Mouse (Mus musculus): ENCODE results near the gene Mb. TPM values are rescaled to one million over a fixed set of nuclear protein-coding genes. Genes with fewer than 3 reads are reported as not detected.

The Mb gene
- total and polyA plus RNA-seq, 3 experiments, result not detected

- Histone ChIP-seq H3K27me3 (ENCODE audit: control insufficient read depth in 1 of 2, insufficient read depth in 2 of 2, low read length in 2 of 2) (no peaks in the 10 kb centered on the region), H3K79me2 (ENCODE audit: control insufficient read depth, insufficient read depth, low read length, poor library complexity) (no peaks in the 10 kb centered on the region), H3K4me3 (ENCODE audit: control insufficient read depth in 1 of 2, insufficient read depth in 1 of 2, low read depth in 2 of 2, low read length in 2 of 2) (peak overlapping the region in 1 of 2 experiments; percentile 18; a peak in 1 of 4 replicates), H3K9ac (ENCODE audit: control insufficient read depth, low read depth, low read length, poor library complexity, severe bottlenecking) (peak overlapping the region; percentile 44), H3K9me3 (replicated peaks; ENCODE audit: insufficient read depth, low read length) (no peaks in the 10 kb centered on the region), H3K4me1 (ENCODE audit: control insufficient read depth in 1 of 2, insufficient read depth in 2 of 2, low read length in 2 of 2) (peaks cover 2 to 20% of the 10 kb centered on the region in 2 experiments; a peak in 3 of 4 replicates), H3K36me3 (ENCODE audit: control insufficient read depth in 1 of 2, insufficient read depth in 2 of 2, low read length in 2 of 2) (peaks cover 0 to 6% of the 10 kb centered on the region in 2 experiments; a peak in 2 of 4 replicates), H3K27ac (ENCODE audit: control insufficient read depth, low read depth, low read length) (peak overlapping the region; percentile 27)
- no peak for TF ChIP-seq HCFC1 (IDR thresholded peaks at IDR 0.05; ENCODE audit: low read depth, low read length)
- TF ChIP-seq MAX (IDR thresholded peaks at IDR 0.05; ENCODE audit: low read length), result peak; percentile 42; the same call in 1 of the 2 replicates
- no peak for TF ChIP-seq RCOR1 (IDR thresholded peaks at IDR 0.05; ENCODE audit: low read depth, low read length)
- TF ChIP-seq SMC3 (IDR thresholded peaks at IDR 0.05; ENCODE audit: low read depth, low read length), result no peak
- TF ChIP-seq USF1 (IDR thresholded peaks at IDR 0.05; ENCODE audit: low read depth, low read length), result no peak
- TF ChIP-seq POLR2A (IDR thresholded peaks at IDR 0.05; ENCODE audit: control insufficient read depth in 1 of 2, insufficient read depth in 1 of 2, low read depth in 1 of 2, low read length in 2 of 2, poor library complexity in 1 of 2), result no peak
- no peak for TF ChIP-seq UBTF (IDR thresholded peaks at IDR 0.05; ENCODE audit: borderline replicate concordance, insufficient read depth, low read depth, low read length)
- DNase-seq (ENCODE audit: low read depth, low spot score), result peak; percentile 45
Measured at GRCm38 (mm10) chr15:77056791-77057051, 6.3 kb upstream of the Mb start.

GRCm38 (mm10) chr15:77056001-77056790, 5.7 kb upstream of the Mb start:
- no peak for TF ChIP-seq MYB (IDR thresholded peaks at IDR 0.05; ENCODE audit: low read depth, low read length)
- TF ChIP-seq E2F4 (IDR thresholded peaks at IDR 0.05; ENCODE audit: borderline replicate concordance, low read depth, low read length), result no peak
- TF ChIP-seq USF2 (IDR thresholded peaks at IDR 0.05; ENCODE audit: borderline replicate concordance in 1 of 2, insufficient read depth in 1 of 2, low read depth in 1 of 2, low read length in 2 of 2), result no peak
- 0 out of 2 replicates have a peak, but pooled peaks have one; percentile 12 for TF ChIP-seq GATA1 (IDR thresholded peaks at IDR 0.05; ENCODE audit: low read depth, low read length)
- no peak for TF ChIP-seq MYC (IDR thresholded peaks at IDR 0.05; ENCODE audit: low read depth, low read length)
- Histone ChIP-seq H3K9me3 (replicated peaks; ENCODE audit: insufficient read depth, low read length) (no peaks in the 10 kb centered on the region), H3K9ac (ENCODE audit: control insufficient read depth, low read depth, low read length, poor library complexity, severe bottlenecking) (peak overlapping the region; percentile 44), H3K27ac (ENCODE audit: control insufficient read depth, low read depth, low read length) (no peak overlapping the region), H3K4me1 (ENCODE audit: control insufficient read depth in 1 of 2, insufficient read depth in 2 of 2, low read length in 2 of 2) (peaks cover 2 to 20% of the 10 kb centered on the region in 2 experiments; a peak in 3 of 4 replicates), H3K79me2 (ENCODE audit: control insufficient read depth, insufficient read depth, low read length, poor library complexity) (no peaks in the 10 kb centered on the region), H3K36me3 (ENCODE audit: control insufficient read depth in 1 of 2, insufficient read depth in 2 of 2, low read length in 2 of 2) (peaks cover 0 to 6% of the 10 kb centered on the region in 2 experiments; a peak in 2 of 4 replicates), H3K27me3 (ENCODE audit: control insufficient read depth in 1 of 2, insufficient read depth in 2 of 2, low read length in 2 of 2) (no peaks in the 10 kb centered on the region), H3K4me3 (ENCODE audit: control insufficient read depth in 1 of 2, insufficient read depth in 1 of 2, low read depth in 2 of 2, low read length in 2 of 2) (peak overlapping the region in 1 of 2 experiments; percentile 1; a peak in 1 of 4 replicates)
- DNase-seq (ENCODE audit: low read depth, low spot score), result no peak

GRCm38 (mm10) chr15:77054611-77055175, 4.2 kb upstream of the Mb start:
- H3K9ac ChIP-seq (ENCODE audit: control insufficient read depth, low read depth, low read length, poor library complexity, severe bottlenecking), result no peak overlapping the region
- no peaks in the 10 kb centered on the region for H3K9me3 ChIP-seq (replicated peaks; ENCODE audit: insufficient read depth, low read length)
- no peak overlapping the region for H3K27ac ChIP-seq (ENCODE audit: control insufficient read depth, low read depth, low read length)
- peaks cover 0 to 6% of the 10 kb centered on the region in 2 experiments; a peak in 2 of 4 replicates for H3K36me3 ChIP-seq (ENCODE audit: control insufficient read depth in 1 of 2, insufficient read depth in 2 of 2, low read length in 2 of 2)
- TF ChIP-seq ZKSCAN1 (IDR thresholded peaks at IDR 0.05; ENCODE audit: low read depth, low read length), result no peak
- no peak for TF ChIP-seq KAT2A (conservative IDR thresholded peaks at IDR 0.05; ENCODE audit: low read depth, low read length)
- no peak for TF ChIP-seq ELF1 (IDR thresholded peaks at IDR 0.05; ENCODE audit: low read depth, low read length)
- no peak for TF ChIP-seq RAD21 (IDR thresholded peaks at IDR 0.05; ENCODE audit: low read depth, low read length)
- TF ChIP-seq POLR2A (IDR thresholded peaks at IDR 0.05; ENCODE audit: control insufficient read depth in 1 of 2, insufficient read depth in 1 of 2, low read depth in 1 of 2, low read length in 2 of 2, poor library complexity in 1 of 2), result no peak
- no peak for TF ChIP-seq NRF1 (IDR thresholded peaks at IDR 0.05; ENCODE audit: insufficient read depth, low read depth, low read length, poor library complexity, severe bottlenecking)
- TF ChIP-seq UBTF (IDR thresholded peaks at IDR 0.05; ENCODE audit: borderline replicate concordance, insufficient read depth, low read depth, low read length), result no peak
- TF ChIP-seq ETS1 (IDR thresholded peaks at IDR 0.05; ENCODE audit: low read depth, low read length), result no peak
- no peaks in the 10 kb centered on the region for H3K79me2 ChIP-seq (ENCODE audit: control insufficient read depth, insufficient read depth, low read length, poor library complexity)
- DNase-seq (ENCODE audit: low read depth, low spot score), result no peak
- H3K27me3 ChIP-seq (ENCODE audit: control insufficient read depth in 1 of 2, insufficient read depth in 2 of 2, low read length in 2 of 2), result no peaks in the 10 kb centered on the region
- H3K4me3 ChIP-seq (ENCODE audit: control insufficient read depth in 1 of 2, insufficient read depth in 1 of 2, low read depth in 2 of 2, low read length in 2 of 2), result no peak overlapping the region
- H3K4me1 ChIP-seq (ENCODE audit: control insufficient read depth in 1 of 2, insufficient read depth in 2 of 2, low read length in 2 of 2), result peaks cover 2 to 17% of the 10 kb centered on the region in 2 experiments; a peak in 3 of 4 replicates
